Mouse (Mus musculus): ENCODE measurements around the gene Ccdc78.

The Ccdc78 gene

DNA sequence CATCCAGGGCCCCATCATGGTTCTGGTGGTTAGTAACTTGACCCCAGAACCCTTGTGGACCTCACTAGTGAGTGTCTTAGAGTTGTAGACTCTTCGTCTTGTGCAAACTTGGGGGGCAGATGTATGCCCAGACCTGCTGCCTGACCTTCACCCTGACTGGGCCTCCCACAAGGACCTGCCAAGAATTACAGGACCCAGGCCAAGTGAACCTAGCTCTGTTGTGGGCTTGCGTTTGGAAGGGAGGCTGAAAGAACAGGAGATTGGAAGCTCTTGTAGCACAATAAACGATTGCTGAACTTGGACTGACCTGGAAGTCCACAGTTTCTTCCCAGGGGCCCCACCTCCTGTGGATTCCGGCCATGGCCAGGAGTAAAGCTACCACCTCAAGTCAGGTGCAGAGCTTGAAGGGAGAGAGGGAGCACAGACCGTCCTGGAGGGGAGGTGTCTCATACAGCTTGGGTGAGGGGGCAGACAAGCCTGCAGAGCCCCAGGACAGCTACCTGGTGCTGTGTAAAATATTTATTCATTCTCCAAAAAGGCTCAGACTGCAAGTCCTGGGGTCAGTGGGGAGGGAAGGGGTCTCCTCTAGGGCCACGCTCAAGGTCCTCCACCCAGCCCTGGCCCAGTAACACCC, 47.7 kb downstream of the Ccdc78 start:
- no peak for DNase-seq (ENCODE audit: low spot score in 2 of 2)

DNA sequence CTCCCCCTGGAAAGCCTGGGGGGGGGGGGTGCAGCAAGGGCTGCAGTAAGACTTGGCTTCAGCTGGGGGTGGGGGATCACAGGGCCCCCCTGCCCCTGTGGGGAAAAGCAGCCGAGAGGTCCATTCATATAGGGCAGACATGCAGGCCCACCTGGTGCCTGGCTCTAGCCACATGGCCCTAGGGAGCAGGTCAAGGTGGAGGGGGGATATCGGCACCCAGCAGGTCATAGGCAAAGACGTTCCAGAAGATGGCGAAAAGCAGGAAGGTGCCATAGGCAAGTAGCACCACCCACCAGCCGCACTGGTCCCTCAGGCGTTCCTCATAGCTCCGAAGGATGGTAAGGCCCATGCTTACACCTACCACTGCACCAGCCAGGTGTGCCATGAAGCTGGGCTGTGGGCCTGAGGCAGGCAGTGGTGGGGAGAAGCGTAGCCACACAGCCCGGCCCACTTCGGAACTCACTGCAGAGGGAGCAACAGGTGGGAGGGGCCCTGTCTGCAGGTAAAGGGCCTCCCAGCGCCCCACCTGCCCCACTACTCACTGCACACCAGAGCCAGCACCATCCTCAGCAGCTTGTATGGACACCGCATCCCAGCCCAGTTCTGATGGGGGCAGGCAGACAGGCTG, 48.3 kb downstream of the Ccdc78 start:
- DNase-seq (ENCODE audit: low spot score in 2 of 2), result no peak

GRCm38 (mm10) chr17:25835301-25835700, 48.9 kb downstream of the Ccdc78 start:
- no peak for DNase-seq (ENCODE audit: low spot score in 2 of 2)

- no peak for DNase-seq (ENCODE audit: low spot score in 2 of 2)
Observed at GRCm38 (mm10) chr17:25835816-25836215, 49.4 kb downstream of the Ccdc78 start.

- DNase-seq (ENCODE audit: low spot score in 2 of 2), result peak in 1 of 2 experiments; percentile 35
Observed at GRCm38 (mm10) chr17:25836397-25837075, 50.2 kb downstream of the Ccdc78 start.

GRCm38 (mm10) chr17:25837076-25837410, 50.7 kb downstream of the Ccdc78 start, which contains the start of gene Rhbdl1:
Gene Rhbdl1 (minus strand): TSS chr17:25837295.
- peak in 1 of 2 experiments; percentile 46 for DNase-seq (ENCODE audit: low spot score in 2 of 2)

GRCm38 (mm10) chr17:25837533-25837932, 51.2 kb downstream of the Ccdc78 start:
- DNase-seq (ENCODE audit: low spot score in 2 of 2), result no peak

DNA sequence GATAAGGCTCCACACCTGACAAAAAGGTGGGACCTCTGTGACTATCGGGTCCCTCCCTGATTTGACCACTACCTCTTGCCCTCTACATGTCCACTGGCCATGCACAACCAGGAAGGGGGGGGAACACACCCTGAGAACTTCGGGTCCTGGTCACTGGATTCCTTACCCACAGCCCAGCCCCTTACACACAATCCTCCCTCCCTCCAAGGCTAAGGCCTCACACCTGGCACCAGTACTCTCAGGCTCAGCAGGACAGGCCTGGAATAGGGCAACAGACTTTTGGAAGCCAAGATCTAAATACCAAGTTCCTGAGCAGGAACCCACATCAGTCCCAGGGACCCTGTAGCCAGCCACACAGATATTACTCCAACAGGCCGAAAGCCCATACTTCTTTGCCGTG, 52.5 kb downstream of the Ccdc78 start:
- DNase-seq (ENCODE audit: low spot score in 2 of 2), result no peak

DNA sequence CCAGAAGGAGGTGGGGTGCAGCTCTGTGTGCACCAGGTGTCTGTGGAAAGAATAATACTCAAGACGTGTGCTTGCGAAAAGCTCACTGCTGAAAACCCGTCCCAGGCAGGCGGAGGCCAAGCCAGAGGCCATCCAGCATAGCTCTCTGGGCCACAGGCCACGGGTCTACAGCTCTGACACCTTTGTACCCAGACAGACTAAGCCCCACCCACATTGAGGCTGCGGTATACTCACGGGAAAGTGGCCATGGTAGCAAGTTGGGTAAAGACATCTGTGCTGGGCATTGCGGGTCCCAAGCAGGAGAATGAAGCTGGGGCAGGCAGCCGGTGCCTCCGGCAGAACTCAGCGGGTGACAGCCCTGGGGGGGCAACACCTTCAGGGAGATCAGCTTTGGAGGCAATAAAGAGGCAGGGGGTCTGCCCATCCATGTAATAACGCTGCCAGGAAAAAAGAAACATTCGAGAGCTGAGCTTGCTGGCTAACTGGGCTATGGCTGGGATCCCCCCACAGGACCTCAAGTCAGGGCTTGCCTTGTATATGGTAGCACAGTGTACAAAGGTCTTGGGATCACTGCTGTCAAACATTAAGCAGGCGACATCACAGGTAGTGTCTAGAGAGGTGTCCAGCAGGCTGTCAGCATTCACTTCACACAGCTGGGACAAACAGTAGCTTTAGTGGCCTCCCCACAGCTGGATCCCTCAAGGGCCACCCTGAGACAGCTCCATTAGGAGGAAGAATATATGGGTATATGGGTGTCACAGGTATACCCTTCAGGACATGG, 53.3 kb downstream of the Ccdc78 start:
- DNase-seq (ENCODE audit: low spot score in 2 of 2), result no peak
